Comparison of ENCODE assay signal across 18 mouse cellular contexts in the genomic region with DNA sequence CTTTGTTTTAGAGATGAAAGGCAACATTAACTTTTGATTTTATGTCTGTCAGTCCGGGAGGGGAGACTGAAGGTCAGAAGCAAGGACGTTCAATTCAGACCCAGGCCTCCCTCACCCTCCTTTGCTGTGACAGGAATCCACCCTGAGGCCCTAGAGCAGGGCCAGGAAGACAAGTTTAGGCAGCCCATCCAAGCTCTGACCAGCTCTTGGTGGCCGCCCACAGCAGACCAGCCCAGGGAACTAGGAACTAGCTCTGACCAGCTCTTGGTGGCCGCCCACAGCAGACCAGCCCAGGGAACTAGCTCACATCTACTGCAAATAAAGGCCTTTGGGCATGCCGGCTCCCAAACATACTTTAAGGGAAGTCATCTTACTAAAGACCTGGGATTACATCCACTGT. TPM values are rescaled to one million over a fixed set of nuclear protein-coding genes. Genes with fewer than 3 reads are reported as not detected.
A peak's percentile ranks its signal among the peaks of the same experiment; 100 is the strongest.
DNase-seq lines count a peak whose midpoint lies in the region; ATAC-seq and TF ChIP-seq lines count a peak whose summit lies in the region.
"Had no signal": no experiment of that assay in that cellular context is flagged by ENCODE, and none has a peak within 500 bp of the region (broad histone marks: within the 10 kb centered on the region; RNA-seq: fewer than 3 reads in every experiment).

No protein-coding gene starts in this region.

- H3K9ac ChIP-seq in heart, embryonic 15.5 days = no peak overlapping the region
- H3K9ac ChIP-seq in midbrain, postnatal 0 days (replicated peaks; ENCODE audit: low read length, poor library complexity, severe bottlenecking) = no peak overlapping the region
- H3K9ac ChIP-seq: hindbrain, embryonic 13.5 days; liver, embryonic 12.5 days; lung, embryonic 14.5 days; neural tube, embryonic 15.5 days had no signal

- ATAC-seq in heart, embryonic 15.5 days (replicated peaks; ENCODE audit: insufficient number of reproducible peaks, insufficient read depth, low FRiP score, low read depth) = no peak
- no peak for ATAC-seq in midbrain, postnatal 0 days (ENCODE audit: low FRiP score)
- ATAC-seq: liver, embryonic 12.5 days had no signal

- peak; percentile 18 for DNase-seq in adrenal gland, postnatal 10 days
- DNase-seq in adrenal gland, adult 18-20 months (ENCODE audit: low spot score in 2 of 2) = no peak
- no peak for DNase-seq in heart, postnatal 4 days
- DNase-seq in adrenal gland, postnatal 36 days = peak; percentile 20 to 27
- peak; percentile 34 for DNase-seq in kidney, postnatal 14 days
- DNase-seq in midbrain, postnatal 0 days (ENCODE audit: low spot score) = no peak
- DNase-seq in thymus, adult 2 months = no peak
- DNase-seq: cerebellum, adult 9-11 months; gastrocnemius, postnatal 25 days; left cerebral cortex, postnatal 4 days; lung, embryonic 14.5 days; lung, postnatal 4 days; right cerebral cortex, postnatal 4 days had no signal

- no peaks in the 10 kb centered on the region for H3K9me3 ChIP-seq in heart, embryonic 15.5 days (replicated peaks)
- no peaks in the 10 kb centered on the region for H3K9me3 ChIP-seq in midbrain, postnatal 0 days (ENCODE audit: low read length)
- H3K9me3 ChIP-seq: hindbrain, embryonic 13.5 days; liver, embryonic 12.5 days; midbrain, embryonic 10.5 days; neural tube, embryonic 15.5 days had no signal

- H3K27me3 ChIP-seq in heart, embryonic 15.5 days = no peaks in the 10 kb centered on the region
- H3K27me3 ChIP-seq in midbrain, postnatal 0 days (ENCODE audit: insufficient read depth, low read length) = no peaks in the 10 kb centered on the region
- no peaks in the 10 kb centered on the region for H3K27me3 ChIP-seq in thymus, adult 2 months (ENCODE audit: control insufficient read depth, insufficient read depth, low read length)
- H3K27me3 ChIP-seq: hindbrain, embryonic 13.5 days; liver, embryonic 12.5 days; neural tube, embryonic 15.5 days had no signal

- peaks cover 5% of the 10 kb centered on the region for H3K36me3 ChIP-seq in heart, embryonic 15.5 days
- H3K36me3 ChIP-seq in midbrain, postnatal 0 days (ENCODE audit: insufficient read depth, low read length) = no peaks in the 10 kb centered on the region
- no peaks in the 10 kb centered on the region for H3K36me3 ChIP-seq in thymus, adult 2 months (ENCODE audit: control insufficient read depth, insufficient read depth, low read length)
- H3K36me3 ChIP-seq: hindbrain, embryonic 13.5 days; neural tube, embryonic 15.5 days had no signal

- H3K4me2 ChIP-seq in heart, embryonic 15.5 days = no peak overlapping the region
- H3K4me2 ChIP-seq in midbrain, postnatal 0 days (ENCODE audit: low read depth, low read length, poor library complexity, severe bottlenecking) = no peak overlapping the region
- H3K4me2 ChIP-seq: hindbrain, embryonic 13.5 days; liver, embryonic 12.5 days; lung, embryonic 14.5 days; neural tube, embryonic 15.5 days had no signal

- H3K4me1 ChIP-seq in heart, embryonic 15.5 days (replicated peaks) = peaks cover 43% of the 10 kb centered on the region
- H3K4me1 ChIP-seq in midbrain, postnatal 0 days (ENCODE audit: insufficient read depth, low read length) = no peaks in the 10 kb centered on the region
- no peaks in the 10 kb centered on the region for H3K4me1 ChIP-seq in thymus, adult 2 months (replicated peaks; ENCODE audit: control insufficient read depth, insufficient read depth, low read length)
- H3K4me1 ChIP-seq: hindbrain, embryonic 13.5 days; liver, embryonic 12.5 days; midbrain, embryonic 10.5 days; neural tube, embryonic 15.5 days had no signal

- no peak overlapping the region for H3K4me3 ChIP-seq in heart, embryonic 15.5 days
- no peak overlapping the region for H3K4me3 ChIP-seq in midbrain, postnatal 0 days (ENCODE audit: low read depth, low read length)
- H3K4me3 ChIP-seq in thymus, adult 2 months (ENCODE audit: control insufficient read depth, insufficient read depth, low read length) = no peak overlapping the region
- H3K4me3 ChIP-seq: hindbrain, embryonic 13.5 days; liver, embryonic 12.5 days; midbrain, embryonic 10.5 days; neural tube, embryonic 15.5 days had no signal

- no peak for TF ChIP-seq CTCF in midbrain, postnatal 0 days (IDR thresholded peaks at IDR 0.05)
- no peak for TF ChIP-seq CTCF in thymus, adult 2 months (IDR thresholded peaks at IDR 0.05; ENCODE audit: borderline replicate concordance, control insufficient read depth, extremely low read depth, insufficient read depth, low read length, poor library complexity)

- 58% methylated on average over 5 of the region's 5 CpGs for WGBS in heart, embryonic 15.5 days
- 86% methylated on average over 5 of the region's 5 CpGs for WGBS in midbrain, postnatal 0 days
- WGBS in thymus, adult 2 months = 96% methylated on average over 5 of the region's 5 CpGs

- H3K27ac ChIP-seq in heart, embryonic 15.5 days = peak overlapping the region; percentile 45; the same call in 1 of the 2 replicates
- no peak overlapping the region for H3K27ac ChIP-seq in midbrain, postnatal 0 days (ENCODE audit: low read depth, low read length)
- no peak overlapping the region for H3K27ac ChIP-seq in thymus, adult 2 months (ENCODE audit: control insufficient read depth, insufficient read depth, low read length)
- H3K27ac ChIP-seq: hindbrain, embryonic 13.5 days; liver, embryonic 12.5 days; midbrain, embryonic 10.5 days; neural tube, embryonic 15.5 days had no signal

- no peak for TF ChIP-seq POLR2A in thymus, adult 2 months (IDR thresholded peaks at IDR 0.05; ENCODE audit: control insufficient read depth, extremely low read depth, insufficient read depth, low read length, poor library complexity)

RNA-seq across cellular contexts. Expression of a gene that starts 26.8 kb away (rescaled TPM):
- 10 to 100 TPM; 64.3 to 69.4 TPM for total RNA-seq in adrenal gland, postnatal 10 days (2021)
- total RNA-seq in adrenal gland, adult 18-20 months (2021) = 10 to 100 TPM; 72.0 to 83.7 TPM
- polyA plus RNA-seq in heart, embryonic 15.5 days (2015; fragmentation: Nextera tagmentation; extraction: Ambion mirVana) = 19.8 and 24.3 TPM in 2 replicates
- 10 to 100 TPM; 64.7 to 69.2 TPM for total RNA-seq in heart, postnatal 4 days (2021)
- total RNA-seq in adrenal gland, postnatal 36 days (2021) = 10 to 100 TPM; 79.7 to 81.0 TPM
- 12.5 and 15.8 TPM in 2 replicates for total RNA-seq in midbrain, postnatal 0 days (2014; rRNA removed)
- 3.1 and 4.1 TPM in 2 replicates for polyA plus RNA-seq in midbrain, postnatal 0 days (2015; fragmentation: Nextera tagmentation; extraction: Ambion mirVana)
- polyA plus RNA-seq in thymus, adult 2 months (2012; rRNA removed) = 13.3 and 14.4 TPM in 2 replicates

Comparison
In these comparisons a context has a peak if more than half of its experiments do, and no peak if none do; other contexts are left out.
1. DNase-seq: peak in adrenal gland, postnatal 10 days (single experiment), adrenal gland, postnatal 36 days (2 of 2) and kidney, postnatal 14 days (single experiment); none in adrenal gland, adult 18-20 months (0 of 2), heart, postnatal 4 days (single experiment), midbrain, postnatal 0 days (single experiment) and thymus, adult 2 months (single experiment).